Mouse (Mus musculus) induced T-regulatory cell, adult 2 months (primary cell): ENCODE results near the gene Gm6020.
A peak's percentile ranks its signal among the peaks of the same experiment; 100 is the strongest.
"Not testable (repeated sequence)": the region's sequence is repeated elsewhere in the genome, so short reads cannot be mapped to it uniquely, and the experiment has no call there.

Experiments
- DNase-seq: peaks from one replicate; pipeline ENCODE4 v3.0.0-alpha.2; 2012; ENCODE audit warnings: low read depth

Gene Gm6020

GRCm38 (mm10) chr19:61183590-61183989 lies at the start of gene Gm6020:
Gene Gm6020, plus strand, starts transcription at chr19:61183890.
- not testable (repeated sequence) for DNase-seq

GRCm38 (mm10) chr19:61138655-61139054 lies 45.0 kb upstream of the Gm6020 start:
- no peak for DNase-seq

GRCm38 (mm10) chr19:61140342-61141206 lies 43.1 kb upstream of the Gm6020 start, which contains the start of gene Zfp950:
Gene Zfp950, minus strand, starts transcription at chr19:61140840.
- DNase-seq: peak; percentile 93

GRCm38 (mm10) chr19:61141299-61141698 lies 42.4 kb upstream of the Gm6020 start:
- DNase-seq: no peak

- peak; percentile 71 for DNase-seq
Measured at GRCm38 (mm10) chr19:61151372-61151700, 32.4 kb upstream of the Gm6020 start.

- DNase-seq: peak; percentile 47
Measured at GRCm38 (mm10) chr19:61151701-61152420, 31.8 kb upstream of the Gm6020 start.

GRCm38 (mm10) chr19:61175756-61176324 lies 7.8 kb upstream of the Gm6020 start, which contains the start of gene Gm7102:
Gene Gm7102, minus strand, starts transcription at chr19:61176309.
- DNase-seq: no peak

GRCm38 (mm10) chr19:61199316-61199715 lies 15.6 kb downstream of the Gm6020 start:
- peak; percentile 99 for DNase-seq

GRCm38 (mm10) chr19:61199836-61200235 lies 16.1 kb downstream of the Gm6020 start:
- peak; percentile 73 for DNase-seq

GRCm38 (mm10) chr19:61207506-61207905 lies 23.8 kb downstream of the Gm6020 start:
- DNase-seq: not testable (repeated sequence)

GRCm38 (mm10) chr19:61223706-61224328 lies 40.1 kb downstream of the Gm6020 start:
- peak; percentile 52 for DNase-seq

GRCm38 (mm10) chr19:61224678-61225525 lies 41.2 kb downstream of the Gm6020 start:
- DNase-seq: peak; percentile 37

GRCm38 (mm10) chr19:61225526-61226400 lies 42.1 kb downstream of the Gm6020 start:
- DNase-seq: peak; percentile 78

- DNase-seq: peak; percentile 90
Measured at GRCm38 (mm10) chr19:61226401-61226927, 42.8 kb downstream of the Gm6020 start.

GRCm38 (mm10) chr19:61226928-61227854 lies 43.5 kb downstream of the Gm6020 start:
- DNase-seq: peak; percentile 94

- DNase-seq: peak; percentile 26
Measured at GRCm38 (mm10) chr19:61227941-61228701, 44.4 kb downstream of the Gm6020 start, which contains the start of gene Csf2ra. Gene Csf2ra, minus strand, starts transcription at chr19:61228429.
